Mouse (Mus musculus) gastrocnemius, adult 18-20 months (tissue): ENCODE measurements around the gene Tbc1d8. TPM values are rescaled to one million over a fixed set of nuclear protein-coding genes. Genes with fewer than 3 reads are reported as not detected.

Experiments used
- DNase-seq: peaks from one replicate; pipeline ENCODE4 v3.0.0; 2021; ENCODE audit warnings: low spot score
- total RNA-seq, 2 experiments: library from RNA; stranded (reverse); gene quantifications; 2 replicates each; pipeline ENCODE4 v1.2.3; 2021

Tbc1d8 gene
- total RNA-seq, 2 experiments from 2014 or later: 8.3 to 9.5 TPM

GRCm38 (mm10) chr1:39448238-39448637 is 30.3 kb downstream of the Tbc1d8 start:
- DNase-seq: no peak

- no peak for DNase-seq
These were observed 32.4 kb downstream of the Tbc1d8 start for GRCm38 (mm10) chr1:39446178-39446577.

GRCm38 (mm10) chr1:39445303-39446050 is 33.1 kb downstream of the Tbc1d8 start:
- no peak for DNase-seq

GRCm38 (mm10) chr1:39443764-39444163 is 34.8 kb downstream of the Tbc1d8 start:
- DNase-seq: no peak

- peak; percentile 30 for DNase-seq
These were observed 36.9 kb downstream of the Tbc1d8 start for GRCm38 (mm10) chr1:39441686-39442085.

- DNase-seq: no peak
These were observed 38.6 kb downstream of the Tbc1d8 start for GRCm38 (mm10) chr1:39439661-39440548.

- DNase-seq: no peak
These were observed 39.9 kb downstream of the Tbc1d8 start for GRCm38 (mm10) chr1:39438629-39439028.

- DNase-seq: no peak
These were observed 44.3 kb downstream of the Tbc1d8 start for GRCm38 (mm10) chr1:39434264-39434663.

- no peak for DNase-seq
These were observed 48.5 kb downstream of the Tbc1d8 start for GRCm38 (mm10) chr1:39430020-39430419.

- no peak for DNase-seq
These were observed 49.5 kb downstream of the Tbc1d8 start for GRCm38 (mm10) chr1:39429015-39429414.

- DNase-seq: no peak
These were observed 50.3 kb downstream of the Tbc1d8 start for GRCm38 (mm10) chr1:39428280-39428679.

- DNase-seq: no peak
These were observed 53.1 kb downstream of the Tbc1d8 start for GRCm38 (mm10) chr1:39425497-39425896.

- DNase-seq: no peak
These were observed 57.6 kb downstream of the Tbc1d8 start for GRCm38 (mm10) chr1:39420987-39421386.

GRCm38 (mm10) chr1:39418852-39419251 is 59.7 kb downstream of the Tbc1d8 start:
- no peak for DNase-seq

GRCm38 (mm10) chr1:39417817-39418216 is 60.7 kb downstream of the Tbc1d8 start:
- DNase-seq: peak; percentile 25

GRCm38 (mm10) chr1:39410085-39410821 is 68.3 kb downstream of the Tbc1d8 start:
- DNase-seq: peak; percentile 14

- DNase-seq: no peak
These were observed 69.9 kb downstream of the Tbc1d8 start for GRCm38 (mm10) chr1:39408668-39409067.

GRCm38 (mm10) chr1:39408123-39408522 is 70.4 kb downstream of the Tbc1d8 start:
- no peak for DNase-seq

GRCm38 (mm10) chr1:39407108-39407507 is 71.4 kb downstream of the Tbc1d8 start:
- no peak for DNase-seq

- DNase-seq: no peak
These were observed 78.4 kb downstream of the Tbc1d8 start for GRCm38 (mm10) chr1:39400173-39400572.

GRCm38 (mm10) chr1:39399228-39399627 is 79.3 kb downstream of the Tbc1d8 start:
- peak; percentile 22 for DNase-seq

- DNase-seq: no peak
These were observed 80.3 kb downstream of the Tbc1d8 start for GRCm38 (mm10) chr1:39398284-39398683.
